Comparison of ENCODE assay signal across 8 mouse cellular contexts in genomic region chr2:29573591-29573990, GRCm38 (mm10). TPM values are rescaled to one million over a fixed set of nuclear protein-coding genes. Genes with fewer than 3 reads are reported as not detected.
DNase-seq lines count a peak whose midpoint lies in the region; ATAC-seq lines count a peak whose summit lies in the region.

No protein-coding gene starts in this region.

- no peaks in the 10 kb centered on the region for H3K4me1 ChIP-seq in kidney, embryonic 14.5 days (ENCODE audit: control insufficient read depth, insufficient read depth, low read length)
- peaks cover 32% of the 10 kb centered on the region for H3K4me1 ChIP-seq in midbrain, embryonic 11.5 days (ENCODE audit: control insufficient read depth, insufficient read depth, low read length)

- intact Hi-C loops in heart, postnatal 25 days (cut with DNase I), result loop anchor here (5.0 kb wide), 1 partner anchor 56 kb away; no protein-coding TSS in a partner anchor

- H3K36me3 ChIP-seq in kidney, embryonic 14.5 days (ENCODE audit: control insufficient read depth, insufficient read depth, low read length), result no peaks in the 10 kb centered on the region
- H3K36me3 ChIP-seq in midbrain, embryonic 11.5 days (ENCODE audit: control insufficient read depth, insufficient read depth, low read length), result no peaks in the 10 kb centered on the region

- DNase-seq in heart, adult 18-20 months, result peak; percentile 19 to 65
- DNase-seq in heart, postnatal 25 days (ENCODE audit: low spot score), result no peak
- DNase-seq in ES-CJ7 (ENCODE audit: low read depth, low spot score), result peak; percentile 81
- DNase-seq in embryo, embryonic 11 days, result peak; percentile 91
- DNase-seq in midbrain, embryonic 11.5 days (ENCODE audit: low spot score, missing footprints), result peak; percentile 98
- peak; percentile 21 to 34 for DNase-seq in urinary bladder, postnatal 36 days (ENCODE audit: low spot score in 2 of 2)

- H3K4me3 ChIP-seq in kidney, embryonic 14.5 days (ENCODE audit: low read length), result no peak overlapping the region
- no peak overlapping the region for H3K4me3 ChIP-seq in midbrain, embryonic 11.5 days (ENCODE audit: low read depth, low read length)

- H3K9me3 ChIP-seq in kidney, embryonic 14.5 days (ENCODE audit: control insufficient read depth, low read length), result no peaks in the 10 kb centered on the region
- no peaks in the 10 kb centered on the region for H3K9me3 ChIP-seq in midbrain, embryonic 11.5 days (ENCODE audit: control insufficient read depth, low read length)

- WGBS in kidney, embryonic 14.5 days, result 4% methylated on average over 5 of the region's 5 CpGs
- 7% methylated on average over 5 of the region's 5 CpGs for WGBS in midbrain, embryonic 11.5 days

- peak; percentile 32; the same call in 1 of the 2 replicates for ATAC-seq in kidney, embryonic 14.5 days (ENCODE audit: low FRiP score, low TSS enrichment)
- ATAC-seq in midbrain, embryonic 11.5 days (ENCODE audit: low FRiP score), result 0 out of 2 replicates have a peak, but pooled peaks have one; percentile 26
- no peak for ATAC-seq in erythroblast, adult 5-6 weeks (replicated peaks; ENCODE audit: low FRiP score, poor library complexity, severe bottlenecking)

- no peak overlapping the region for H3K4me2 ChIP-seq in kidney, embryonic 14.5 days (replicated peaks; ENCODE audit: low read depth, low read length)
- no peak overlapping the region for H3K4me2 ChIP-seq in midbrain, embryonic 11.5 days

- H3K9ac ChIP-seq in kidney, embryonic 14.5 days (ENCODE audit: low read depth, low read length), result no peak overlapping the region
- H3K9ac ChIP-seq in midbrain, embryonic 11.5 days (ENCODE audit: low read length), result peak overlapping the region; percentile 4; the same call in 1 of the 2 replicates

- H3K27me3 ChIP-seq in kidney, embryonic 14.5 days (ENCODE audit: control insufficient read depth, insufficient read depth, low read length), result no peaks in the 10 kb centered on the region
- H3K27me3 ChIP-seq in midbrain, embryonic 11.5 days (ENCODE audit: control insufficient read depth, insufficient read depth, low read length), result no peaks in the 10 kb centered on the region

- H3K27ac ChIP-seq in kidney, embryonic 14.5 days (ENCODE audit: low read depth, low read length), result no peak overlapping the region
- peak overlapping the region; percentile 74 for H3K27ac ChIP-seq in midbrain, embryonic 11.5 days (ENCODE audit: low read depth, low read length)

RNA-seq across cellular contexts. Expression of gene Rapgef1, which starts 45.9 kb away (rescaled TPM):
- 100 to 1,000 TPM in 1 of 2 experiments, 10 to 100 TPM in 1; 100.0 to 108 TPM for total RNA-seq in heart, adult 18-20 months (2021)
- total RNA-seq in heart, postnatal 25 days (2021), result 10 to 100 TPM; 85.1 to 94.1 TPM
- polyA plus RNA-seq in kidney, embryonic 14.5 days (2014; fragmentation: Nextera tagmentation; extraction: Ambion mirVana), result 11.2 and 16.6 TPM in 2 replicates
- polyA plus RNA-seq in midbrain, embryonic 11.5 days (2014; fragmentation: Nextera tagmentation; extraction: Ambion mirVana), result 12.4 and 15.6 TPM in 2 replicates
- 7.5 and 8.5 TPM in 2 replicates for total RNA-seq in erythroblast, adult 5-6 weeks (2015; ENCODE audit: low replicate concordance)
- 7.3 and 13.0 TPM in 2 replicates for total RNA-seq in erythroblast, adult 5-6 weeks (2017; ENCODE audit: low replicate concordance)

Comparison
In these comparisons a context has a peak if more than half of its experiments do, and no peak if none do; other contexts are left out.
1. RNA of gene Rapgef1, which starts 45.9 kb away (total RNA-seq): 100.0 to 108 TPM in heart, adult 18-20 months and 85.1 to 94.1 TPM in heart, postnatal 25 days; 7.3 to 13.0 TPM in erythroblast, adult 5-6 weeks; every median in the first group is over 4 times any median in the second.